Mouse (Mus musculus): Measurements from ENCODE around the gene Asic4.

The Asic4 gene

GRCm38 (mm10) chr1:75443247-75444024, 6.8 kb upstream of the Asic4 start:
- DNase-seq (ENCODE audit: low spot score in 2 of 2): no peak

GRCm38 (mm10) chr1:75444208-75444607, 6.0 kb upstream of the Asic4 start:
- DNase-seq (ENCODE audit: low spot score in 2 of 2): no peak

GRCm38 (mm10) chr1:75445141-75445701, 5.0 kb upstream of the Asic4 start:
- no peak for DNase-seq (ENCODE audit: low spot score in 2 of 2)

GRCm38 (mm10) chr1:75445751-75446611, 4.3 kb upstream of the Asic4 start:
- DNase-seq (ENCODE audit: low spot score in 2 of 2): peak; percentile 44 to 64

GRCm38 (mm10) chr1:75446656-75447055, 3.6 kb upstream of the Asic4 start:
- DNase-seq (ENCODE audit: low spot score in 2 of 2): no peak

DNA sequence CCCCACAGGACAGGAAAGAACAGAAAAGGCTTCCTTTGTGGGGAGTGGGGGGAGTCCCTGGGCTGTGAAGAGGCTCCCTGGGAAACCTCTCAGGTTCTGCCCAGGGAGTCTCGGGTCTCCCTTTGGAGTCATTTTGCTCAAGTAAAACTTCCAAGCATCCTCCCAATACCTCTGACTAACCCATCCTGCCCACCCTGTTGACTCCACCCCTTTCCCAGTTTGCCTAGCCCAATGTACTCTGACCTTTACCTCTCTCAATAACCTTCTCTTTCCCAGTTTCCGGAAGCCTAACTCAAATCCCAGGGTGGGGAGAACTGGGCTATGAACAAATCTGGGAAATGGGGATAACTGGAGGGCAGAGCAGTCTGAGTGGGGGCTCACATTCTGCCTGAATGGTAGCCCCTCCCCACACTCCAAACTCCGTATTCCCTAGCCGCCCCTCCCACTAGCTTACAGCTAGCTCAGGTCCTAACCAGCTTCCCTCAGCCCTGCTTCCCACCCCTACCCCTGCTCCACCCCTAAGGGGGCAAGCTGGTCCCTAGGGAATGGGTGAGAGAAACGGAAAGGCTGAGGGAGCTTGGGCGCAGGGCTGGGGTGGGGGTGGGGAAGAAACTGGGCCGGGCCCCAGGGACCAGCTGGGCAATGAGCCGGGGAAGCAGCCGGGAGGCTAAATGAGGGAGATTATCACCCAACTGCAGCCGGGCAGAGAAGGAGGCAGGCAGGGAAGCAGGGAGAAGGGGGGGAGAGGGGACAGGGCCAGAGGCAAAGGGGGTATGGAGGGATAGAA, 2.8 kb upstream of the Asic4 start:
- no peak for DNase-seq (ENCODE audit: low spot score in 2 of 2)

GRCm38 (mm10) chr1:75448052-75448431, 2.2 kb upstream of the Asic4 start:
- no peak for DNase-seq (ENCODE audit: low spot score in 2 of 2)

DNA sequence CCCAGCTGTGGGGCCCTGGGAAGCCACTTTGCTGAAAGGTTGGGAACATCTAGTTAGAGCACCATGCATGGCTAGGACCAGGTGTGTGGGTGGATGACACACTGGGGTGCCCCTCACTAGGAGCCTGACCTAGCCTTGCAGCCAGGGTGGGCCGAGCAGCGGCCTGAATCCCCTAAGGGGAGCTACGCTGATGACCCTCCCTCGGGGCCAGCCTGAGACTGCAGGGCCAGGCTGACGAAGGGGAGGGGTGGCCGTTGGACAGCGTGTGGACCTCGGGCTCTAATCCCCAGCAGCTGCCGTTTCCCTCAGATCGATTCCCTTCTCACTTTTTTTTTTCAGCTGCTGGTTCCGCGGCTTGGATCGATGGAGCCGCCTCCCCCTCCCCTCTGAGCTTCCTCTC, 1.3 kb upstream of the Asic4 start:
- no peak for DNase-seq (ENCODE audit: low spot score in 2 of 2)

GRCm38 (mm10) chr1:75449377-75450135, 680 bp upstream of the Asic4 start:
- no peak for DNase-seq (ENCODE audit: low spot score in 2 of 2)

DNA sequence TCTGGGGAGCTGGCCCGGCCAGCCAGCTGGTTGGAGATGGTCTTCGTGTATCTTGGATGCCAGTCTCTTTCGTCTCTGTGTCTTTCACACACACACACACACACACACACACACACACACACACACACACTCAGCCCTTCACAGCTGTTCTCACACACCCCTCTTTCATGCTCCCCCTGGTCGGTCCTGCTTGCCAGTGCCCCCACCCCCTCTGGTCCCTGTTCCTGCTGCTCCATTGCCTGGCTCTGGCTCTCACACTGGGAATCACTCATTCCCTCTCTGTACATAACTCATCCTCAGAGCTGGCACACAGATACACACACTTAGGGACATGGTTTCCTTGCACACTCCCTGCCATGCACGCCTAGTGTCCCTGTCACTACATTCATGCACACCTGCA, 1.7 kb downstream of the Asic4 start:
- DNase-seq (ENCODE audit: low spot score in 2 of 2): no peak

DNA sequence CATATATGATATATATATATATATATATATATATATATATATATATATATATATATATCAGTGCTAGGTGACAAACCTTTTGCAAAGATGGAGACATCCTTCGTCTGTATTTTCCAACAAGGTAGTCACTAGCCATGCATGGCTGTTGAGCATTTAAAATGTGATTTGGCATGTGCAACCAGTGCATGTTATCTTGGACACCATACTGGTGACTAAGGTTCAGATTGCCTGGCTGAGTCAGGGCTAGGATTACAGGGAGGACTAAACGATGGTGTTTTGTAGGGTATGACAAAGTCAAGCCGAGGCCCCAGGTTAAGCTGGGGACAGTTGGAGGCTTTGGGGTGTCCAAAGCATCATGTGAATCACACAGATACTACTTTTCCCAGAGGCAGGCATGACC, 5.2 kb downstream of the Asic4 start:
- DNase-seq (ENCODE audit: low spot score in 2 of 2): no peak

GRCm38 (mm10) chr1:75455948-75456347, 5.7 kb downstream of the Asic4 start:
- no peak for DNase-seq (ENCODE audit: low spot score in 2 of 2)

- DNase-seq (ENCODE audit: low spot score in 2 of 2): no peak
Observed at GRCm38 (mm10) chr1:75456746-75457564, 6.7 kb downstream of the Asic4 start.

- DNase-seq (ENCODE audit: low spot score in 2 of 2): no peak
Observed at GRCm38 (mm10) chr1:75457710-75458024, 7.4 kb downstream of the Asic4 start.

DNA sequence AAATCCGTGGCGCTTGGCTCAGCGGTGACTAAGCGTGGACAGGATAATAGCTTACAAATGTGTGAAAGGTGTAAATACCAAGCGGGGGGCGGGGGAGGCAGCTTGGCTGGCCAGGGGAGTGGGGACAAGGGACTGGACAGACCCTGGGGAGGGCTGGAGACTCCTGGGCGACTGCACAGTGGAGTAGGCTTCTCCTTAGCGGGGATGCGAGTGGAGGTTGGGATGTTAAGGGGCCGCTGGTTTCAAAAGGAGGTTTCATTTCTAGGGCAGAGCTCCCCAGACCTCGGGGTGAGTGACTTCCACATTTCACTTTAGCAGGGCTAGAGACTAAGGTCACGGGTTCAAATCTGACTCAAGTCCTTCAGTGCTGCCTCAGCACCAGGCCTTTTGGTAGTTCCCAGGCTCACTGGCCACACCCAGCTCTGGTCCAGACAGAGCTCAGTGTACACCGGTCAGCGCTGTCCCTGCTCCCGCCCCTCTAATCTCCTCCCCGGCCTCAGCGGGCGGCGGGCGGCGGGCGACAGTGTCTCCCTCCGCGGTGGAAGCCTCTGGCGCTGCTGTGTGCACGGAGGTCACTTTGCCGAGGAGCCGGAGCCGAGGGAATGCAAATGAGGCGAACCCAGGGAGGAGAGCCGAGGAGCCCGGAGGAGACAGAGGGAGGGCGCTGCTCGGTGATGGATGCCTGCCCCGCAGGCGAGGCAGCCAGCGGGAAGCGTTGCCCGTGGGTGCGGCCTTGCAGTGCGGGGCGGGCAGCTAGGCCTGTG, 8.0 kb downstream of the Asic4 start:
- DNase-seq (ENCODE audit: low spot score in 2 of 2): peak in 1 of 2 experiments; percentile 37

DNA sequence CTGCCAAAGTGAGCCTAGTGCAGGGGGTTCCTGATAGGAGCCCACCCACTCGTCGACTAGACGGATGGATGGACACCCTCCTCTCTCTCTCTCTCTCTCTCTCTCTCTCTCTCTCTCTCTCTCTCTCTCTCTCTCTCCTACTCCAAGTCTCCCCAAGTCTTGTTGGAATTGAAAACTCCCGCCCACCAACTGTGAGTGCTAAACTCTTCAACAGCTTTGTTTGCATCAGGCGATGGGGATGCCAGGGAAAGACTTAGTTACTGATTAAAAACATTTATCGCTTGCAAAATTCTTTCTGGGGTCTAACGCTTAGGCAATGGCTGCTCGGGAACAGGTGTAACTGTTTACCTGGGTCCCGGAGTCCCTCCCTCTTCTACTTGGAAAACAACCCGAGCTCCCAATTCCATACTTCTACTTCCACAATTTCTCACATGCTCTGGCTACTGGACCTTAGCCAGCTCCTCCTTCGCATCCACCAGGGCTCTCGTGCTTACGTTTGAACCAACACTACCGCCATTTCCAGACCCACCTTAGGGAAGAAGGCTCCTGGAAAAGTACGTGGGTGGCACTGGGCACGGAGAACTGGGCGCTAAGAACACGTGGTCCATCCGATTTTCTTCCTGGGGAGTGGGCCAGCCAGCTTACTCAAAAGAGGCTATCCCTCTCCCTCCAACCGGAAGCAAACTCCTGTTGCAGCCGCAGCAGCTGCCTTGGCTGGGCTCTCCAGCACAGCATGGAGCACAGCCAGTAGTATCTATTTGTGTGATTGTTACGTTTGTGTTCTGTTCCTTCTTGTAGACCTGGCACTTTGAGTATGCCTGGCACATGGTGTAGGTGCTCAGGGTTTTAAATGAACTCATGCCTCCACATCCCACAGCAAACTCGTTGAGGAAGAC, 8.8 kb downstream of the Asic4 start:
- no peak for DNase-seq (ENCODE audit: low spot score in 2 of 2)

GRCm38 (mm10) chr1:75460297-75460696, 10.1 kb downstream of the Asic4 start:
- DNase-seq (ENCODE audit: low spot score in 2 of 2): no peak

- no peak for DNase-seq (ENCODE audit: low spot score in 2 of 2)
Observed at GRCm38 (mm10) chr1:75462636-75463035, 12.4 kb downstream of the Asic4 start.

All from urinary bladder, adult 18-20 months (tissue).